Mouse (Mus musculus): ENCODE measurements at regions not wholly inside any gene's neighbourhood (a gene's known extent, or its start where the extent isn't known, plus 50 kb on each side); places are given as distances from the start of the nearest gene placed in this dataset.

GRCm38 (mm10) chr13:57365096-57365495, 469.3 kb upstream of the Trpc7 start:
- Histone ChIP-seq H3K9ac (ENCODE audit: low read depth, low read length) (no peak overlapping the region), H3K27ac (replicated peaks; ENCODE audit: insufficient read depth, low read depth, low read length) (no peak overlapping the region), H3K36me3 (ENCODE audit: control insufficient read depth, insufficient read depth, low read length) (no peaks in the 10 kb centered on the region), H3K79me2 (ENCODE audit: control insufficient read depth, insufficient read depth, low read length) (no peaks in the 10 kb centered on the region), H3K4me1 (ENCODE audit: control insufficient read depth, insufficient read depth, low read length) (no peaks in the 10 kb centered on the region), H3K4me3 (ENCODE audit: insufficient read depth, low read depth, low read length) (no peak overlapping the region), H3K27me3 (ENCODE audit: control insufficient read depth, insufficient read depth, low read length) (peaks cover under 1% of the 10 kb centered on the region; the same call in 1 of the 2 replicates)
- no peak for DNase-seq (ENCODE audit: extremely low read depth, low read depth, low spot score)
- TF ChIP-seq POLR2A (IDR thresholded peaks at IDR 0.05; ENCODE audit: extremely low read depth, insufficient read depth, low read length) (no peak), CTCF (IDR thresholded peaks at IDR 0.05; ENCODE audit: low read depth, low read length) (no peak)
- 86% methylated on average over 6 of the region's 6 CpGs for WGBS

- WGBS: 94% methylated on average over 2 of the region's 2 CpGs
- no peak for DNase-seq (ENCODE audit: extremely low read depth, low read depth, low spot score)
- peaks cover 2% of the 10 kb centered on the region; the same call in 1 of the 2 replicates for H3K27me3 ChIP-seq (ENCODE audit: control insufficient read depth, insufficient read depth, low read length)
Observed at GRCm38 (mm10) chr13:57364396-57364795, 468.6 kb upstream of the Trpc7 start.

GRCm38 (mm10) chr13:57362563-57362962, 466.8 kb upstream of the Trpc7 start:
- TF ChIP-seq CTCF (IDR thresholded peaks at IDR 0.05; ENCODE audit: low read depth, low read length) (no peak), POLR2A (IDR thresholded peaks at IDR 0.05; ENCODE audit: extremely low read depth, insufficient read depth, low read length) (no peak)
- Histone ChIP-seq H3K36me3 (ENCODE audit: control insufficient read depth, insufficient read depth, low read length) (no peaks in the 10 kb centered on the region), H3K9ac (ENCODE audit: low read depth, low read length) (no peak overlapping the region), H3K27me3 (ENCODE audit: control insufficient read depth, insufficient read depth, low read length) (peaks cover 2% of the 10 kb centered on the region; the same call in 1 of the 2 replicates), H3K79me2 (ENCODE audit: control insufficient read depth, insufficient read depth, low read length) (no peaks in the 10 kb centered on the region), H3K4me3 (ENCODE audit: insufficient read depth, low read depth, low read length) (no peak overlapping the region), H3K4me1 (ENCODE audit: control insufficient read depth, insufficient read depth, low read length) (no peaks in the 10 kb centered on the region), H3K27ac (replicated peaks; ENCODE audit: insufficient read depth, low read depth, low read length) (no peak overlapping the region)
- 27% methylated on average over 6 of the region's 6 CpGs for WGBS
- DNase-seq (ENCODE audit: extremely low read depth, low read depth, low spot score): no peak

More at GRCm38 (mm10) chr13:57364396-57364795, 468.6 kb upstream of the Trpc7 start:
- Histone ChIP-seq H3K79me2 (ENCODE audit: control insufficient read depth, insufficient read depth, low read length) (no peaks in the 10 kb centered on the region), H3K36me3 (ENCODE audit: control insufficient read depth, insufficient read depth, low read length) (no peaks in the 10 kb centered on the region), H3K4me3 (ENCODE audit: insufficient read depth, low read depth, low read length) (no peak overlapping the region), H3K27ac (replicated peaks; ENCODE audit: insufficient read depth, low read depth, low read length) (no peak overlapping the region), H3K9ac (ENCODE audit: low read depth, low read length) (no peak overlapping the region), H3K4me1 (ENCODE audit: control insufficient read depth, insufficient read depth, low read length) (no peaks in the 10 kb centered on the region)
- TF ChIP-seq CTCF (IDR thresholded peaks at IDR 0.05; ENCODE audit: low read depth, low read length) (no peak), POLR2A (IDR thresholded peaks at IDR 0.05; ENCODE audit: extremely low read depth, insufficient read depth, low read length) (no peak)

DNA sequence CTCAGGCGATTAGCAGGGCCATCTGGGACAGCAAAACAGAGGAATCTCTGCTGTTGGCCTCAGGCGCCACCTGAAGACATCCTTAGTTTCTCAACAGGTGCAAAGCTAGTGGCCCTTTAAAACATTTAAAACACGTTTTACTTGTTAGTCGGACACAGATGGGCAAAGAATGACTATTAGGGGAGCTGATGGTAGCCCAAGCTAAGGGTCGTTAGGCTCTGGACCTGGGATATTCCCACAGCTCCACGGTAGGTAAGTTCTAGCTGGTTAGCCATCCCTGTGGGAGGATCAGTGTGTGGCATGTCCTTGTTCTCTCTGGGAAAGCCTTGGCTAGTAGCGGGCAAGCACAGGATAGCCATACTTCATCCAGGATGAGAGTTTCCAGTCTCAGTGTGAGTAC, 465.5 kb upstream of the Trpc7 start:
- no peak for TF ChIP-seq CTCF (IDR thresholded peaks at IDR 0.05; ENCODE audit: low read depth, low read length)
- no peak for TF ChIP-seq POLR2A (IDR thresholded peaks at IDR 0.05; ENCODE audit: extremely low read depth, insufficient read depth, low read length)
- H3K36me3 ChIP-seq (ENCODE audit: control insufficient read depth, insufficient read depth, low read length): no peaks in the 10 kb centered on the region
- H3K4me1 ChIP-seq (ENCODE audit: control insufficient read depth, insufficient read depth, low read length): no peaks in the 10 kb centered on the region
- H3K79me2 ChIP-seq (ENCODE audit: control insufficient read depth, insufficient read depth, low read length): no peaks in the 10 kb centered on the region
- DNase-seq (ENCODE audit: extremely low read depth, low read depth, low spot score): no peak
- peaks cover 2% of the 10 kb centered on the region; the same call in 1 of the 2 replicates for H3K27me3 ChIP-seq (ENCODE audit: control insufficient read depth, insufficient read depth, low read length)
- H3K27ac ChIP-seq (replicated peaks; ENCODE audit: insufficient read depth, low read depth, low read length): no peak overlapping the region
- 72% methylated on average over 7 of the region's 7 CpGs for WGBS
- H3K4me3 ChIP-seq (ENCODE audit: insufficient read depth, low read depth, low read length): no peak overlapping the region
- no peak overlapping the region for H3K9ac ChIP-seq (ENCODE audit: low read depth, low read length)

DNA sequence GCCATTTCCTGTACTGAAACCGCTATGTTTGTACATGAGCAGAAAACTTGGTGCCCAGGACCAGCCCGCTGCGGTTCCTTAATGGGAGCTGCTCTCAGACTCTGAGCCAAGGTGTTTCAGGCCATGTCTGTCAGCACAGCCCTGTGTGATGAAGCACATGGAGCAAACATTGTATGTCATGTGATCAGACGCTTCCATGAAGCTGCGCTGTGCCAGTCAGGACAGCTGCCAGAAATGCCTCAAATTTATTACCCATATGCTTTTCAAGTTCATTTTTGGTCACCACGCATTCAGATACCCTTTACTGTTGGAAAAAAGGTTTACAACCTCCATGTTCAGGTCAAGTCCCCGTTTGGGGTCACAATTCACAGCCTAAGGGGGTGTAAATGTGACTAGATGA, 458.8 kb upstream of the Trpc7 start:
- Histone ChIP-seq H3K9ac (ENCODE audit: low read depth, low read length) (no peak overlapping the region), H3K4me3 (ENCODE audit: insufficient read depth, low read depth, low read length) (no peak overlapping the region), H3K27ac (replicated peaks; ENCODE audit: insufficient read depth, low read depth, low read length) (no peak overlapping the region), H3K79me2 (ENCODE audit: control insufficient read depth, insufficient read depth, low read length) (no peaks in the 10 kb centered on the region), H3K36me3 (ENCODE audit: control insufficient read depth, insufficient read depth, low read length) (no peaks in the 10 kb centered on the region), H3K27me3 (ENCODE audit: control insufficient read depth, insufficient read depth, low read length) (no peaks in the 10 kb centered on the region), H3K4me1 (ENCODE audit: control insufficient read depth, insufficient read depth, low read length) (no peaks in the 10 kb centered on the region)
- 82% methylated on average over 7 of the region's 7 CpGs for WGBS
- no peak for DNase-seq (ENCODE audit: extremely low read depth, low read depth, low spot score)
- TF ChIP-seq CTCF (IDR thresholded peaks at IDR 0.05; ENCODE audit: low read depth, low read length) (no peak), POLR2A (IDR thresholded peaks at IDR 0.05; ENCODE audit: extremely low read depth, insufficient read depth, low read length) (no peak)

- DNase-seq (ENCODE audit: extremely low read depth, low read depth, low spot score): no peak
- no peak overlapping the region for H3K4me3 ChIP-seq (ENCODE audit: insufficient read depth, low read depth, low read length)
- WGBS: 70% methylated on average over 3 of the region's 3 CpGs
- H3K36me3 ChIP-seq (ENCODE audit: control insufficient read depth, insufficient read depth, low read length): no peaks in the 10 kb centered on the region
- H3K9ac ChIP-seq (ENCODE audit: low read depth, low read length): no peak overlapping the region
- TF ChIP-seq CTCF (IDR thresholded peaks at IDR 0.05; ENCODE audit: low read depth, low read length): no peak
- TF ChIP-seq POLR2A (IDR thresholded peaks at IDR 0.05; ENCODE audit: extremely low read depth, insufficient read depth, low read length): no peak
- no peaks in the 10 kb centered on the region for H3K79me2 ChIP-seq (ENCODE audit: control insufficient read depth, insufficient read depth, low read length)
- no peaks in the 10 kb centered on the region for H3K4me1 ChIP-seq (ENCODE audit: control insufficient read depth, insufficient read depth, low read length)
- H3K27me3 ChIP-seq (ENCODE audit: control insufficient read depth, insufficient read depth, low read length): no peaks in the 10 kb centered on the region
- no peak overlapping the region for H3K27ac ChIP-seq (replicated peaks; ENCODE audit: insufficient read depth, low read depth, low read length)
Observed at GRCm38 (mm10) chr13:57353976-57354375, 458.2 kb upstream of the Trpc7 start.

All from liver, adult 2 months (tissue).